Mouse (Mus musculus): ENCODE data around the gene Zap70. TPM values are rescaled to one million over a fixed set of nuclear protein-coding genes. Genes with fewer than 3 reads are reported as not detected.

The Zap70 gene
- total RNA-seq, 2 experiments from 2014 or later = 0.20 to 0.24 TPM

Other genes starting within 250 kb of the Zap70 start
- gene Cnnm3, start 249.9 kb upstream of the Zap70 start, total RNA-seq (2021) = 10 to 100 TPM; 14.9 to 15.7 TPM
- 100 to 1,000 TPM; 151 to 159 TPM for gene Ankrd23, start 224.9 kb upstream of the Zap70 start, total RNA-seq (2021)
- 10 to 100 TPM; 48.6 to 69.8 TPM for gene Gm42417, start 222.4 kb upstream of the Zap70 start, total RNA-seq (2021)
- 10 to 100 TPM; 16.0 to 18.5 TPM for gene Ankrd39, start 214.4 kb upstream of the Zap70 start, total RNA-seq (2021)
- 10 to 100 TPM; 26.7 to 31.2 TPM for gene Sema4c, start 203.4 kb upstream of the Zap70 start, total RNA-seq (2021)
- gene Fam178b, start 78.6 kb upstream of the Zap70 start, total RNA-seq (2021) = under 1 TPM; 0.54 to 0.79 TPM
- 1,000 to 10,000 TPM; 1,651 to 1,714 TPM for gene Cox5b, start 70.3 kb upstream of the Zap70 start, total RNA-seq (2021)
- gene 4933424G06Rik, start 51.6 kb upstream of the Zap70 start, total RNA-seq (2021) = not detected
- 100 to 1,000 TPM; 124 to 137 TPM for gene Actr1b, start 47.4 kb upstream of the Zap70 start, total RNA-seq (2021)
- 10 to 100 TPM; 37.3 to 40.6 TPM for gene Tmem131, start 181.9 kb downstream of the Zap70 start, total RNA-seq (2021)